Mouse (Mus musculus) liver, embryonic 14.5 days (tissue): ENCODE results near the gene Lrtm1.

ENCODE experiments used
- CTCF ChIP-seq: IDR thresholded peaks from 2 replicates; pipeline ENCODE4 v1.5.1; 2016; ENCODE audit warnings: antibody characterized with exemption, low read depth, control low read depth
- EP300 ChIP-seq: IDR thresholded peaks from 2 replicates; pipeline ENCODE4 v1.6.1; 2016; ENCODE audit warnings: antibody characterized with exemption, low read depth

DNA sequence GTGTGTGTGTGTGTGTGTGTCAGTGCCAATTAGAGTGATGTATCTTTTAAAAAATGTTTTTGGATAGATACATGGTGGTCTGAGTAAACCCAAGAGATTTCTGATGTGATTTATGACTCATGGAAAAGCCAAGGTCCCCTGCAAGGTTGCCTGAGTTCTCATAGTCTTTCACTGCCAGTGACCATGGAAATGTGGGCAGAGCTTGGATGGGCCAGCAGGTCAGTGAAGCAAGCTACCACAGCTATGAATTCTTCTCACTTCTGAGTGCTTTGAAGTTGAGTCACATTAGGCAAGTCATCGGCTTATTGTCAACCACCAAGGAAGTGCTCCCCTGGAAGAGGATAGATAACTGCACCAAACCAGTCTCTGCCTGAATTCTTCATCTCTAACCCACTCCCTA lies 64.2 kb downstream of the Lrtm1 start:
- TF ChIP-seq CTCF (no peak), EP300 (no peak)
